Mouse (Mus musculus) heart, embryonic 10.5 days (tissue): ENCODE measurements around the gene Gabarap. TPM values are rescaled to one million over a fixed set of nuclear protein-coding genes. Genes with fewer than 3 reads are reported as not detected.
A peak's percentile ranks its signal among the peaks of the same experiment; 100 is the strongest.

Experiments
- DNase-seq: peaks from one replicate; pipeline ENCODE4 v3.0.0-alpha.2; 2017; ENCODE audit warnings: low spot score
- H3K27ac ChIP-seq: fragments of 300-500 bp; sonication (generic); 2 replicates; pipeline ENCODE4 v1.5.1; 2016; ENCODE audit warnings: mild to moderate bottlenecking
- H3K27me3 ChIP-seq: fragments of 300-500 bp; sonication (generic); 2 replicates; pipeline ENCODE4 v1.6.1; 2016; ENCODE audit warnings: mild to moderate bottlenecking; ENCODE audit not compliant: poor library complexity, insufficient read depth, severe bottlenecking
- H3K36me3 ChIP-seq: fragments of 300-500 bp; sonication (generic); 2 replicates; pipeline ENCODE4 v1.6.1; 2016; ENCODE audit warnings: mild to moderate bottlenecking, moderate library complexity
- H3K4me1 ChIP-seq: fragments of 300-500 bp; sonication (generic); 2 replicates; pipeline ENCODE4 v1.6.1; 2016; ENCODE audit warnings: mild to moderate bottlenecking
- H3K4me3 ChIP-seq: fragments of 300-500 bp; sonication (generic); 2 replicates; pipeline ENCODE4 v1.5.1; 2016; ENCODE audit warnings: mild to moderate bottlenecking, moderate library complexity
- H3K9me3 ChIP-seq: fragments of 300-500 bp; sonication (generic); 2 replicates; pipeline ENCODE4 v1.6.1; 2016; ENCODE audit warnings: mild to moderate bottlenecking, moderate library complexity
- WGBS: fragments of 180-500 bp; shearing (Covaris S2); methylation state at CpG from one replicate; pipeline ENCODE4 v1.1.7; 2016; 5-methylcytosine and 5-hydroxymethylcytosine counted together
- polyA plus RNA-seq: library from polyadenylated mRNA; unstranded; fragments of >200 nt; fragmentation: Nextera tagmentation; extraction: Ambion mirVana; gene quantifications from 2 replicates; pipeline ENCODE4 v1.2.1, GENCODE M21; 2016

Gene Gabarap
- polyA plus RNA-seq, 1 experiment from 2014 or later = 365 TPM

- Histone ChIP-seq H3K27ac (peak overlapping the region; percentile 93), H3K4me3 (peak overlapping the region; percentile 72), H3K4me1 (peaks cover 79% of the 10 kb centered on the region), H3K27me3 (0 out of 2 replicates have a peak, but pooled peaks cover under 1% of the 10 kb centered on the region), H3K36me3 (no peaks in the 10 kb centered on the region), H3K9me3 (no peaks in the 10 kb centered on the region)
- peak; percentile 99 for DNase-seq
- 3% methylated on average over 40 of the region's 40 CpGs for WGBS
Measured at GRCm38 (mm10) chr11:70021264-70022132, 30.6 kb downstream of the Gabarap start.

GRCm38 (mm10) chr11:70023481-70024150, 32.7 kb downstream of the Gabarap start:
- Histone ChIP-seq H3K27ac (peak overlapping the region; percentile 80), H3K36me3 (no peaks in the 10 kb centered on the region), H3K27me3 (peaks cover 12% of the 10 kb centered on the region), H3K4me3 (peak overlapping the region; percentile 58), H3K4me1 (peaks cover 85% of the 10 kb centered on the region), H3K9me3 (no peaks in the 10 kb centered on the region)
- 5% methylated on average over 24 of the region's 29 CpGs for WGBS
- no peak for DNase-seq

- DNase-seq = no peak
- Histone ChIP-seq H3K27ac (peak overlapping the region; percentile 80), H3K9me3 (no peaks in the 10 kb centered on the region), H3K36me3 (no peaks in the 10 kb centered on the region), H3K4me1 (peaks cover 85% of the 10 kb centered on the region), H3K4me3 (peak overlapping the region; percentile 58), H3K27me3 (peaks cover 12% of the 10 kb centered on the region)
- 18% methylated on average over 6 of the region's 6 CpGs for WGBS
Measured at GRCm38 (mm10) chr11:70024151-70024514, 33.2 kb downstream of the Gabarap start.

- peak overlapping the region; percentile 54 for H3K4me3 ChIP-seq
- H3K27me3 ChIP-seq = peaks cover 12% of the 10 kb centered on the region
- WGBS = under 1% methylated on average over 19 of the region's 19 CpGs
- DNase-seq = peak; percentile 86
- H3K4me1 ChIP-seq = peaks cover 80% of the 10 kb centered on the region
- H3K27ac ChIP-seq = peak overlapping the region; percentile 73
- peaks cover 14% of the 10 kb centered on the region for H3K36me3 ChIP-seq
- H3K9me3 ChIP-seq = no peaks in the 10 kb centered on the region
Measured at GRCm38 (mm10) chr11:70026689-70027088, 35.7 kb downstream of the Gabarap start.

- peak overlapping the region; percentile 54 for H3K4me3 ChIP-seq
- H3K36me3 ChIP-seq = peaks cover 21% of the 10 kb centered on the region
- H3K4me1 ChIP-seq = peaks cover 77% of the 10 kb centered on the region
- peaks cover 12% of the 10 kb centered on the region for H3K27me3 ChIP-seq
- no peak for DNase-seq
- WGBS = 36% methylated on average over 9 of the region's 9 CpGs
- peak overlapping the region; percentile 73; the same call in 1 of the 2 replicates for H3K27ac ChIP-seq
- H3K9me3 ChIP-seq = no peaks in the 10 kb centered on the region
Measured at GRCm38 (mm10) chr11:70027397-70027796, 36.5 kb downstream of the Gabarap start.

- no peak for DNase-seq
- Histone ChIP-seq H3K36me3 (peaks cover 27% of the 10 kb centered on the region), H3K27ac (peak overlapping the region; percentile 62; the same call in 1 of the 2 replicates), H3K4me3 (peak overlapping the region; percentile 54), H3K27me3 (peaks cover 12% of the 10 kb centered on the region), H3K4me1 (peaks cover 69% of the 10 kb centered on the region), H3K9me3 (no peaks in the 10 kb centered on the region)
- WGBS = 24% methylated on average over 12 of the region's 12 CpGs
Measured at GRCm38 (mm10) chr11:70028401-70029129, 37.6 kb downstream of the Gabarap start.

GRCm38 (mm10) chr11:70029130-70029801, 38.3 kb downstream of the Gabarap start:
- H3K4me1 ChIP-seq = peaks cover 62% of the 10 kb centered on the region
- WGBS = under 1% methylated on average over 20 of the region's 20 CpGs
- H3K36me3 ChIP-seq = peaks cover 27% of the 10 kb centered on the region
- peaks cover 12% of the 10 kb centered on the region for H3K27me3 ChIP-seq
- peak; percentile 94 for DNase-seq
- peak overlapping the region; percentile 62; the same call in 1 of the 2 replicates for H3K27ac ChIP-seq
- no peaks in the 10 kb centered on the region for H3K9me3 ChIP-seq
- H3K4me3 ChIP-seq = peak overlapping the region; percentile 54

GRCm38 (mm10) chr11:70029829-70030550, 39.0 kb downstream of the Gabarap start:
- Histone ChIP-seq H3K4me1 (peaks cover 56% of the 10 kb centered on the region), H3K9me3 (no peaks in the 10 kb centered on the region), H3K36me3 (peaks cover 31% of the 10 kb centered on the region), H3K27me3 (peaks cover 12% of the 10 kb centered on the region), H3K4me3 (peak overlapping the region; percentile 54), H3K27ac (0 out of 2 replicates have a peak overlapping the region, but pooled peaks have one; percentile 0)
- DNase-seq = no peak
- 54% methylated on average over 11 of the region's 11 CpGs for WGBS

- Histone ChIP-seq H3K4me3 (no peak overlapping the region), H3K27me3 (peaks cover 12% of the 10 kb centered on the region), H3K9me3 (no peaks in the 10 kb centered on the region), H3K4me1 (peaks cover 52% of the 10 kb centered on the region), H3K27ac (no peak overlapping the region), H3K36me3 (peaks cover 31% of the 10 kb centered on the region)
- 92% methylated on average over 28 of the region's 28 CpGs for WGBS
- no peak for DNase-seq
Measured at GRCm38 (mm10) chr11:70030651-70031320, 39.8 kb downstream of the Gabarap start.

- WGBS = 93% methylated on average over 11 of the region's 11 CpGs
- Histone ChIP-seq H3K36me3 (peaks cover 31% of the 10 kb centered on the region), H3K27ac (no peak overlapping the region), H3K4me3 (no peak overlapping the region), H3K27me3 (peaks cover 12% of the 10 kb centered on the region), H3K4me1 (peaks cover 47% of the 10 kb centered on the region), H3K9me3 (no peaks in the 10 kb centered on the region)
- no peak for DNase-seq
Measured at GRCm38 (mm10) chr11:70031321-70031670, 40.4 kb downstream of the Gabarap start.

GRCm38 (mm10) chr11:70038174-70038573, 47.2 kb downstream of the Gabarap start:
- H3K36me3 ChIP-seq = peaks cover 53% of the 10 kb centered on the region
- no peaks in the 10 kb centered on the region for H3K4me1 ChIP-seq
- no peaks in the 10 kb centered on the region for H3K27me3 ChIP-seq
- H3K4me3 ChIP-seq = no peak overlapping the region
- H3K9me3 ChIP-seq = no peaks in the 10 kb centered on the region
- no peak overlapping the region for H3K27ac ChIP-seq
- no peak for DNase-seq
- WGBS = 73% methylated on average over 7 of the region's 7 CpGs
